Mouse (Mus musculus) embryonic facial prominence, embryonic 12.5 days (tissue): Measurements from ENCODE around the gene Stard13. TPM values are rescaled to one million over a fixed set of nuclear protein-coding genes. Genes with fewer than 3 reads are reported as not detected.

Source experiments
- ATAC-seq: fragments of 200-750 bp; cut with Nextera tagmentation; 2 replicates; pipeline ENCODE4 v1.8.0; 2017; ENCODE audit not compliant: insufficient number of reproducible peaks, insufficient read depth, low FRiP score, low TSS enrichment
- H3K27ac ChIP-seq: fragments of 300-500 bp; sonication (generic); 2 replicates; pipeline ENCODE4 v1.5.1; 2016; ENCODE audit warnings: mild to moderate bottlenecking
- H3K27me3 ChIP-seq: fragments of 300-500 bp; sonication (generic); 2 replicates; pipeline ENCODE4 v1.6.1; 2016; ENCODE audit warnings: mild to moderate bottlenecking, moderate library complexity
- H3K36me3 ChIP-seq: fragments of 300-500 bp; sonication (generic); 2 replicates; pipeline ENCODE4 v1.6.1; 2016; ENCODE audit warnings: mild to moderate bottlenecking
- H3K4me1 ChIP-seq: fragments of 300-500 bp; sonication (generic); 2 replicates; pipeline ENCODE4 v1.6.1; 2016
- H3K4me2 ChIP-seq: fragments of 300-500 bp; sonication (generic); replicated peaks from 2 replicates; pipeline ENCODE4 v1.6.1; 2016; ENCODE audit warnings: mild to moderate bottlenecking, moderate library complexity
- H3K4me3 ChIP-seq: fragments of 300-500 bp; sonication (generic); 2 replicates; pipeline ENCODE4 v1.5.1; 2016; ENCODE audit warnings: mild to moderate bottlenecking
- H3K9ac ChIP-seq: fragments of 300-500 bp; sonication (generic); 2 replicates; pipeline ENCODE4 v1.6.1; 2016; ENCODE audit warnings: mild to moderate bottlenecking, moderate library complexity
- H3K9me3 ChIP-seq: fragments of 300-500 bp; sonication (generic); 2 replicates; pipeline ENCODE4 v1.6.1; 2016; ENCODE audit warnings: mild to moderate bottlenecking, moderate library complexity
- WGBS: fragments of 180-500 bp; shearing (Covaris S2); methylation state at CpG from one replicate; pipeline ENCODE4 v1.1.7; 2016; 5-methylcytosine and 5-hydroxymethylcytosine counted together
- polyA plus RNA-seq: library from polyadenylated mRNA; unstranded; fragments of >200 nt; fragmentation: Nextera tagmentation; extraction: Ambion mirVana; gene quantifications from 2 replicates; pipeline ENCODE4 v1.2.1, GENCODE M21; 2016

The Stard13 gene
- polyA plus RNA-seq, 1 experiment from 2014 or later: 7.6 TPM

- H3K27ac ChIP-seq: 0 out of 2 replicates have a peak overlapping the region, but pooled peaks have one; percentile 17
- H3K4me2 ChIP-seq: peak overlapping the region; percentile 35
- 13% methylated on average over 1 of the region's 1 CpGs for WGBS
- H3K9me3 ChIP-seq: no peaks in the 10 kb centered on the region
- no peak overlapping the region for H3K4me3 ChIP-seq
- no peaks in the 10 kb centered on the region for H3K27me3 ChIP-seq
- ATAC-seq: no peak
- no peak overlapping the region for H3K9ac ChIP-seq
- peaks cover 17% of the 10 kb centered on the region for H3K4me1 ChIP-seq
- H3K36me3 ChIP-seq: no peaks in the 10 kb centered on the region
Observed at GRCm38 (mm10) chr5:151022939-151023338, 210.7 kb downstream of the Stard13 start.

DNA sequence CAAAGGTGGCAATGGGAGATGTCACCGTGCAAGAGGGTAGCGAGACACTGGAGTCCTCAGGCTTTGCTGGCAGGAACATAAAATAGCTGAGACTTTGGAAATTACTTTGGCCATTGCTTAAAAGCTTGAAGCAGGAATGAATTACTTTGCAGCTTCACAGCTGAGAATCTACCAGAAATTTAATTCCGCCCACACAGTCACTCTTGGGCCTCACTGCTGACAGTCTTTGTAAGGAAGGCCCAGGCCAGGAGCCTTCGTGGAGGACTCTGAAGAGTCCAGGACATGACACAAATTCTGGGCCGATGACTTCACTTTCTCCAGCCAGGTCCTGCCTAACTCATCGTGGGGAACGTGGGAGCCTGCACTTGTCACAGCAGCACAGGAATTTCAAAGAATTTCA lies 211.6 kb downstream of the Stard13 start:
- Histone ChIP-seq H3K4me1 (peaks cover 14% of the 10 kb centered on the region), H3K9ac (no peak overlapping the region), H3K27ac (no peak overlapping the region), H3K4me2 (no peak overlapping the region), H3K27me3 (no peaks in the 10 kb centered on the region), H3K4me3 (no peak overlapping the region), H3K9me3 (no peaks in the 10 kb centered on the region), H3K36me3 (no peaks in the 10 kb centered on the region)
- ATAC-seq: no peak
- WGBS: 83% methylated on average over 7 of the region's 7 CpGs

GRCm38 (mm10) chr5:151020831-151021230 lies 212.8 kb downstream of the Stard13 start:
- WGBS: 76% methylated on average over 14 of the region's 14 CpGs
- Histone ChIP-seq H3K27ac (no peak overlapping the region), H3K4me2 (no peak overlapping the region), H3K4me3 (no peak overlapping the region), H3K27me3 (no peaks in the 10 kb centered on the region), H3K9ac (no peak overlapping the region), H3K36me3 (no peaks in the 10 kb centered on the region), H3K9me3 (no peaks in the 10 kb centered on the region), H3K4me1 (peaks cover 13% of the 10 kb centered on the region)
- no peak for ATAC-seq

DNA sequence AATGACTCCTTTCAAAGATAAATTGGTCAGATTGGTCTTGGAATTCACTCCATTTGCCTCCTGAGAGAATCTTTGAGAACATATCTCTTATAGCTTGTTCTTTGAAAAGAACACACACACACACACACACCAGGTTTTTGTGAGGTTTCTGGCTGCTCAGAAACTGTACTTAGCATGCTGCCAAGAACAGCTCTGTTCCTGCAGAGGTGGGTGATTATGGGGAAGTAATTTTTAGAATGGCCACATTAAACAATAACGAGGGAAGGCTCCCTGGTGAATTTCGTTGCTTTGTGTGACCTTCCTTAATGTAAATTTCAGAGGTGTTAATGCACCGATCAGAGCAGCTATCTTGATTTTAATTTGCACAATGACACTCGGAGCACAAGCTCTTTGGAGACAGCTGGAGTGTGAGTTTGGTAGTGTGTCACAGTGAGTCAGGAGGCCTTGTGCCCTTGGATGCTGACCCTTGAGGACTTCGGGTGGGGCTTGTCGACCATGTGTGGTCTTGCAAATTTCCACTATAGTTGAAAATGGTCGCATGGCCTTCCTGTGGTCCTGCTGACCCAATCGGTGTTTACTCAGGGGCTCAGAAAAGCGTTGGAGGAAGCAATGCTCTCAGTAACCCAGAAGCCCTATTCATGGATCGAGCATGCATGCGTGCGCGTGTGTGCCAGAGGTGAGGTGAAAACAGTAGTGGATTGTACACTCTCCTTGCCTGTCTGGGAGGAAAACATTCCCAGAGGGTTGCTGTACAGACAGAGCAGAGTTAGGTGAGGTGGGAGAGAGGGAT lies 213.4 kb downstream of the Stard13 start:
- H3K27me3 ChIP-seq: no peaks in the 10 kb centered on the region
- H3K9ac ChIP-seq: no peak overlapping the region
- no peaks in the 10 kb centered on the region for H3K36me3 ChIP-seq
- no peak overlapping the region for H3K4me3 ChIP-seq
- no peak overlapping the region for H3K27ac ChIP-seq
- 75% methylated on average over 13 of the region's 13 CpGs for WGBS
- H3K4me2 ChIP-seq: no peak overlapping the region
- H3K4me1 ChIP-seq: peaks cover 13% of the 10 kb centered on the region
- no peak for ATAC-seq
- H3K9me3 ChIP-seq: no peaks in the 10 kb centered on the region

- no peaks in the 10 kb centered on the region for H3K27me3 ChIP-seq
- H3K4me3 ChIP-seq: no peak overlapping the region
- H3K9ac ChIP-seq: no peak overlapping the region
- no peaks in the 10 kb centered on the region for H3K36me3 ChIP-seq
- peaks cover 13% of the 10 kb centered on the region for H3K4me1 ChIP-seq
- ATAC-seq: no peak
- no peak overlapping the region for H3K4me2 ChIP-seq
- WGBS: 45% methylated on average over 5 of the region's 5 CpGs
- H3K27ac ChIP-seq: no peak overlapping the region
- H3K9me3 ChIP-seq: no peaks in the 10 kb centered on the region
Observed at GRCm38 (mm10) chr5:151018959-151019358, 214.7 kb downstream of the Stard13 start.

DNA sequence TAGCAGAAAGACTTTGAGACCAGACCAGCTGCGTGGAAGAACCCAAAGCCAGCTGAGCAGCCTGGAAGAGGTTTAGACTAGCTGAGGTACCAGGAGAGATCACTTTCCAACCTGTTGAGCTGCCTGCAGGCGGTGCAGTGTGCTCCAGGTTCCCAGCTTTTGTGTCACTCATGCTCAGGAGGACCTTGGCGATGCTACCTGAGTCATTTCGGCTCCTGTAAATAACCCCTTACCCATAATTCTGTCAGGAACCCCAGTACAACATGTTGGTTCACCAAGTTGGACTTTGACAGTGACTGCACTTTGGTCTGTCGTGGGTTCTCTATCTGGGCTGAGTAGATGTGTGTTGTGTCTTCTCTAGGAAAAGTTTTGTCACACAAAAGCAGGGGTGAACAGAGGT lies 215.2 kb downstream of the Stard13 start:
- Histone ChIP-seq H3K4me2 (no peak overlapping the region), H3K36me3 (no peaks in the 10 kb centered on the region), H3K4me1 (peaks cover 8% of the 10 kb centered on the region), H3K9ac (no peak overlapping the region), H3K4me3 (no peak overlapping the region), H3K27ac (no peak overlapping the region), H3K9me3 (no peaks in the 10 kb centered on the region), H3K27me3 (no peaks in the 10 kb centered on the region)
- WGBS: 73% methylated on average over 5 of the region's 5 CpGs
- no peak for ATAC-seq

DNA sequence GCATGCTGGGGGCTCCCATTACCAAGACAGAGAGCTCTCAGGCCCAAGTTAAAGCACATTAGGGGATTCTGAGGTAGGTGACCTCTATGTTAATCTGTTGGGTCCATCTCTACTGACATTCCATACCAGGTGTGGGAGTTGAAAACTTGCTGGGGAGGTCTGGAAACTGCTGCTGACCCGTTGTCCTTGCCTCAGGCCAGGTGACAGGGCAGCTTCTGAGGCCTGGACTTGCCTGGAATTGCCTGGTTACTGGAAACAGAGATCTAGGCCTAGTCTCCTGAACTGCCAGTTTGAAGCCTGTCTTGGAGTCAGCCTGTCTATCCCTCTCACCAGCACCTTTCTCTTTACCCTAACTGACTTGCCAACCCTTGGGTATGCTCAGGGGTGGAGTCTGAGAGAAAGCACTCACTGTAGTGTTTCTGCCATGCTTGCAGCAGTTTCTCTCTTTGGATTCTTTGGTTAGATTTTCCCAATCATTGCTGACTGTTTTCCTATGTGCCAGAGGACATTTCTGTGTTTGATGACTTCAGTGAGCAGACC lies 229.3 kb downstream of the Stard13 start:
- Histone ChIP-seq H3K36me3 (no peaks in the 10 kb centered on the region), H3K9me3 (no peaks in the 10 kb centered on the region), H3K27me3 (no peaks in the 10 kb centered on the region), H3K4me1 (no peaks in the 10 kb centered on the region), H3K27ac (no peak overlapping the region), H3K4me2 (no peak overlapping the region), H3K4me3 (no peak overlapping the region), H3K9ac (no peak overlapping the region)
- no peak for ATAC-seq
- WGBS: 60% methylated on average over 1 of the region's 1 CpGs

- H3K27ac ChIP-seq: no peak overlapping the region
- no peak for ATAC-seq
- 92% methylated on average over 4 of the region's 4 CpGs for WGBS
Observed at GRCm38 (mm10) chr5:151002051-151002450, 231.6 kb downstream of the Stard13 start.

GRCm38 (mm10) chr5:151001111-151001510 lies 232.5 kb downstream of the Stard13 start:
- H3K36me3 ChIP-seq: no peaks in the 10 kb centered on the region
- WGBS: 91% methylated on average over 7 of the region's 7 CpGs
- no peaks in the 10 kb centered on the region for H3K9me3 ChIP-seq
- no peak overlapping the region for H3K9ac ChIP-seq
- no peaks in the 10 kb centered on the region for H3K27me3 ChIP-seq
- ATAC-seq: no peak
- no peak overlapping the region for H3K4me2 ChIP-seq
- H3K4me1 ChIP-seq: no peaks in the 10 kb centered on the region
- no peak overlapping the region for H3K4me3 ChIP-seq
- no peak overlapping the region for H3K27ac ChIP-seq

More at GRCm38 (mm10) chr5:151002051-151002450, 231.6 kb downstream of the Stard13 start:
- H3K27me3 ChIP-seq: no peaks in the 10 kb centered on the region
- H3K36me3 ChIP-seq: no peaks in the 10 kb centered on the region
- H3K4me1 ChIP-seq: no peaks in the 10 kb centered on the region
- H3K4me2 ChIP-seq: no peak overlapping the region
- no peaks in the 10 kb centered on the region for H3K9me3 ChIP-seq
- H3K9ac ChIP-seq: no peak overlapping the region
- no peak overlapping the region for H3K4me3 ChIP-seq

DNA sequence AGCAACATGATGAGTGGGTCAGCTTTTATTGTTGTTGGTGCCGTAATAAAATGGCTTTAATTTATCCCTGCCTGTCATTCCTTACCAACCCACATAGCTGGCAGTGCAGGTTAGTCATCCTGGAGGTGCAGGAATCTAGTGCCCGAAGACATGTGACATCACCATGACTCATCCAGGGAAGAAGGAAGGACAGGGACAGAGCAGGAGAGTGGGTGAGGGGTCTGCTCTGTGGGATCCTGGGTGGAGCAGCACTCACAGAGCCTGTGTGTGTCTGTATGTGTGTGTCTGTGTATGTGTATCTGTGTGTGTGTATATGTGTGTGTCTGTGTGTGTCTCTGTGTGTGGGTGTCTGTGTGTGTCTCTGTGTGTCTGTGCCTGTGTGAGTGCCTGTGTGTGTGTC lies 237.1 kb downstream of the Stard13 start:
- H3K4me2 ChIP-seq: no peak overlapping the region
- no peaks in the 10 kb centered on the region for H3K9me3 ChIP-seq
- WGBS: 85% methylated on average over 2 of the region's 2 CpGs
- 0 out of 2 replicates have a peak overlapping the region, but pooled peaks have one; percentile 11 for H3K27ac ChIP-seq
- no peaks in the 10 kb centered on the region for H3K27me3 ChIP-seq
- peak; percentile 28; the same call in 1 of the 2 replicates for ATAC-seq
- H3K36me3 ChIP-seq: no peaks in the 10 kb centered on the region
- no peak overlapping the region for H3K9ac ChIP-seq
- no peaks in the 10 kb centered on the region for H3K4me1 ChIP-seq
- H3K4me3 ChIP-seq: no peak overlapping the region

GRCm38 (mm10) chr5:150994096-150994495 lies 239.5 kb downstream of the Stard13 start:
- no peaks in the 10 kb centered on the region for H3K4me1 ChIP-seq
- no peaks in the 10 kb centered on the region for H3K9me3 ChIP-seq
- 93% methylated on average over 7 of the region's 7 CpGs for WGBS
- no peak overlapping the region for H3K9ac ChIP-seq
- no peak overlapping the region for H3K4me2 ChIP-seq
- no peak overlapping the region for H3K27ac ChIP-seq
- no peak overlapping the region for H3K4me3 ChIP-seq
- H3K27me3 ChIP-seq: no peaks in the 10 kb centered on the region
- H3K36me3 ChIP-seq: no peaks in the 10 kb centered on the region
- ATAC-seq: no peak
